Mouse (Mus musculus): ENCODE data around the gene Ubxn7. TPM values are rescaled to one million over a fixed set of nuclear protein-coding genes. Genes with fewer than 3 reads are reported as not detected.

The Ubxn7 gene
- polyA plus RNA-seq, 2 experiments, result 18.6 to 23.7 TPM

DNA sequence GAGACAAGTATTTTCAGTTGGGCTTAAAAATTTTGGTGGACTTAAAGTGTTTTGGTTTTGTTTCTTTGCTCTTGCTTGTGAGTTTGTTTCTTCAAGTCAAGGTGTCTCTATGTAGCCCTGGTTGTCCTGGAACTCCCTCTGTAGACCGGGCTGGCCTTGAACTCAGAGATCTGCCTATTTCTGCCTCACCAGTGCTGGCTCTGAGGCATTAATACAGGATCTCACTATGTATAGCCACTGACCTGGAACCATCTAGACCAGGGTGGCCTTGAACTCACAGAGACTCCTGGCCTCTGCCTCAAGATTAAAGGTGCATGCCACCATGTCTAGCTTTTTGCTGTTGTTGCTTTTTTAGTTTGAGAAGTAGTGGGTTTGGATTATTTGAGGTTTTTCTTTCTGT lies 99.9 kb downstream of the Ubxn7 start:
- H3K9me3 ChIP-seq (ENCODE audit: control insufficient read depth, low read length), result no peaks in the 10 kb centered on the region
- H3K27ac ChIP-seq (replicated peaks; ENCODE audit: low read depth, low read length), result no peak overlapping the region
- TF ChIP-seq POLR2A (IDR thresholded peaks at IDR 0.05; ENCODE audit: borderline replicate concordance, extremely low read depth, insufficient read depth, insufficient read length), result no peak
- peak overlapping the region; percentile 80 for H3K4me2 ChIP-seq (replicated peaks; ENCODE audit: low read depth, low read length, severe bottlenecking)
- no peak for ATAC-seq (ENCODE audit: low FRiP score, low read depth)
- no peak for DNase-seq (ENCODE audit: low spot score)
- no peak overlapping the region for H3K9ac ChIP-seq (ENCODE audit: low read depth, low read length, severe bottlenecking)
- H3K4me1 ChIP-seq (ENCODE audit: control insufficient read depth, insufficient read depth, low read length), result peaks cover 9% of the 10 kb centered on the region
- peak overlapping the region; percentile 86 for H3K4me3 ChIP-seq (replicated peaks; ENCODE audit: low read length)
- H3K27me3 ChIP-seq (ENCODE audit: control insufficient read depth, insufficient read depth, low read length), result no peaks in the 10 kb centered on the region
- 82% methylated on average over 1 of the region's 1 CpGs for WGBS
- no peaks in the 10 kb centered on the region for H3K36me3 ChIP-seq (ENCODE audit: control insufficient read depth, insufficient read depth, low read length)

DNA sequence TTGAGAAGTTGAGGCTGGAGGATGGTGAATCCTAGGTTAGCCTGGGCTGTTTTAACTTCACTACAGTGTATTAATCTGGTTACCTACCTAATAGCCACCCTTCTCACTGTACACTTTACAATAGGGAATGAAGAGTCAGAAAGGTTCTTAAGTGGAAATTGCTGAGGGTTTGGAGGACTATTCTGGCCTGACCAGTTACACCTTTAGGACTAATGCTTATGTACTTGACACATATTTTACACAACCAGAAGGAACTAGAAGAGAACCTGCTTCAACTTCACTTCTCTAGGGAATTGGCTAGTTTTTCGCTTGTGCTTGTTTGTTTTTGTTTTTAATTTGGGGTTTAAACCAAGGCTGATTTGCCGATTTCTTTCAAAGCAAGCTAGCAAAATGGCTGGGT lies 101.1 kb downstream of the Ubxn7 start:
- H3K4me1 ChIP-seq (ENCODE audit: control insufficient read depth, insufficient read depth, low read length), result peaks cover 9% of the 10 kb centered on the region
- TF ChIP-seq POLR2A (IDR thresholded peaks at IDR 0.05; ENCODE audit: borderline replicate concordance, extremely low read depth, insufficient read depth, insufficient read length), result no peak
- ATAC-seq (ENCODE audit: low FRiP score, low read depth) (no peak), DNase-seq (ENCODE audit: low spot score) (no peak)
- no peak overlapping the region for H3K27ac ChIP-seq (replicated peaks; ENCODE audit: low read depth, low read length)
- H3K9me3 ChIP-seq (ENCODE audit: control insufficient read depth, low read length), result no peaks in the 10 kb centered on the region
- no peak overlapping the region for H3K9ac ChIP-seq (ENCODE audit: low read depth, low read length, severe bottlenecking)
- H3K27me3 ChIP-seq (ENCODE audit: control insufficient read depth, insufficient read depth, low read length), result no peaks in the 10 kb centered on the region
- no peaks in the 10 kb centered on the region for H3K36me3 ChIP-seq (ENCODE audit: control insufficient read depth, insufficient read depth, low read length)
- H3K4me2 ChIP-seq (replicated peaks; ENCODE audit: low read depth, low read length, severe bottlenecking), result no peak overlapping the region
- no peak overlapping the region for H3K4me3 ChIP-seq (replicated peaks; ENCODE audit: low read length)
- WGBS, result 84% methylated on average over 2 of the region's 2 CpGs

DNA sequence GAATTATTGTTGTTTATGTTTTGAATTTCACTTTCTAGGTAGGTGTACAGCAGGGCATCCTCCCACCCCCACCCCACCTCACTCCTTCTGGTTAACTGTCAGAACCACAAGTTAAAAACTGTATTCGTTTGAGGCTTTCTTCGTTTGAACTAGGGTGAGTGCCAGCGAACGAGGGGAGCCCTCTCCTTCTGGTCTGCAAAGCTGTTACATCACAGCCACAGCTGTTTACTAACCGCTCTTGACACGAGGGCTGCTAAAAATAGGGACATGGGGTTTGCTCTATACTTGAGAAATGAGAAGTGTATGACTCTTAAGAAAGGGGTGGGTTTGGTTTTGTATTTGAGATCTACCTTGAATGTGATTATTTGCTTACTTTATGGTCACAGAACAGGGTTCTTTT lies 102.0 kb downstream of the Ubxn7 start:
- no peak overlapping the region for H3K4me3 ChIP-seq (replicated peaks; ENCODE audit: low read length)
- no peak for TF ChIP-seq POLR2A (IDR thresholded peaks at IDR 0.05; ENCODE audit: borderline replicate concordance, extremely low read depth, insufficient read depth, insufficient read length)
- ATAC-seq (ENCODE audit: low FRiP score, low read depth) (no peak), DNase-seq (ENCODE audit: low spot score) (no peak)
- no peak overlapping the region for H3K9ac ChIP-seq (ENCODE audit: low read depth, low read length, severe bottlenecking)
- H3K36me3 ChIP-seq (ENCODE audit: control insufficient read depth, insufficient read depth, low read length), result no peaks in the 10 kb centered on the region
- no peaks in the 10 kb centered on the region for H3K27me3 ChIP-seq (ENCODE audit: control insufficient read depth, insufficient read depth, low read length)
- no peak overlapping the region for H3K27ac ChIP-seq (replicated peaks; ENCODE audit: low read depth, low read length)
- 57% methylated on average over 6 of the region's 6 CpGs for WGBS
- H3K9me3 ChIP-seq (ENCODE audit: control insufficient read depth, low read length), result no peaks in the 10 kb centered on the region
- no peak overlapping the region for H3K4me2 ChIP-seq (replicated peaks; ENCODE audit: low read depth, low read length, severe bottlenecking)
- H3K4me1 ChIP-seq (ENCODE audit: control insufficient read depth, insufficient read depth, low read length), result peaks cover 9% of the 10 kb centered on the region

DNA sequence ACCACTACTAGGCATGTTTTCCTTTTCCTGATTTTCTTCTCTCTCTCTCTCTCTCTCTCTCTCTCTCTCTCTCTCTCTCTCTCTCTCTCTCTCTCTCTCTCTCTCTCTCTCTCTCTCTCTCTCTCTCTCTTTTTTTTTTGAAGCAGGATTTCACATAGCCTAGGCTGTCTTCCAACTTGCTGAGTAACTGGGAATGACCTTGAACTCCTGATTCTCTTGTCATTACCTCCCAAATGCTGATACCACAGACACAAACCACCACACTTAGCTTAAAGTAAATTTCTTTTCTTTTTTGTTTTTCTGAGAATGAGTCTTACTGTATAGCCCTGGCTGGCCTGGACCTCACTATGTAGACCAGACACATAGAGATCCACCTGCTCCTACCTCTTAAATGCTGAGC lies 102.6 kb downstream of the Ubxn7 start:
- TF ChIP-seq POLR2A (IDR thresholded peaks at IDR 0.05; ENCODE audit: borderline replicate concordance, extremely low read depth, insufficient read depth, insufficient read length), result no peak
- H3K27ac ChIP-seq (replicated peaks; ENCODE audit: low read depth, low read length), result no peak overlapping the region
- no peak overlapping the region for H3K4me3 ChIP-seq (replicated peaks; ENCODE audit: low read length)
- no peaks in the 10 kb centered on the region for H3K9me3 ChIP-seq (ENCODE audit: control insufficient read depth, low read length)
- H3K4me2 ChIP-seq (replicated peaks; ENCODE audit: low read depth, low read length, severe bottlenecking), result no peak overlapping the region
- DNase-seq (ENCODE audit: low spot score) (no peak), ATAC-seq (ENCODE audit: low FRiP score, low read depth) (no peak)
- H3K9ac ChIP-seq (ENCODE audit: low read depth, low read length, severe bottlenecking), result no peak overlapping the region
- no peaks in the 10 kb centered on the region for H3K36me3 ChIP-seq (ENCODE audit: control insufficient read depth, insufficient read depth, low read length)
- H3K4me1 ChIP-seq (ENCODE audit: control insufficient read depth, insufficient read depth, low read length), result peaks cover 7% of the 10 kb centered on the region
- H3K27me3 ChIP-seq (ENCODE audit: control insufficient read depth, insufficient read depth, low read length), result no peaks in the 10 kb centered on the region

DNA sequence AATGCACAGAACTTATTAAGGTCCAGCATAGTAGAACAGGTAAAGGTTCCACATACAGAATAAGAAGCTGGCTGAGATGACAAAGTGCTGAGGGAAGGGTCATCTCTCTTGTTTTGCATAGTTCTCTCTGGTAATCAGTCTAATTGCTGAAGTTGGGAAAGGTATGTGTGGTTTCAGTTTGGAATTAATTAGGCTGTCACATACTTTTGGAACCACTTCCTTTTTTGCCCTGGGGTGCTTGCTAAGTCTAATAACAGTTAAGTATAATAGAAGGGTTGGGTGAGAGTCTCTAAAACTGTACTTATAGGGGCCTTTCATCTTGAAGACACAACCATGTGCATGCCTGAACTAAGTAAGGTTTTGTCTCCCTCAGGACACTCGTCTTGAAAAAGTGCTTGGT lies 104.6 kb downstream of the Ubxn7 start:
- ATAC-seq (ENCODE audit: low FRiP score, low read depth), result no peak

DNA sequence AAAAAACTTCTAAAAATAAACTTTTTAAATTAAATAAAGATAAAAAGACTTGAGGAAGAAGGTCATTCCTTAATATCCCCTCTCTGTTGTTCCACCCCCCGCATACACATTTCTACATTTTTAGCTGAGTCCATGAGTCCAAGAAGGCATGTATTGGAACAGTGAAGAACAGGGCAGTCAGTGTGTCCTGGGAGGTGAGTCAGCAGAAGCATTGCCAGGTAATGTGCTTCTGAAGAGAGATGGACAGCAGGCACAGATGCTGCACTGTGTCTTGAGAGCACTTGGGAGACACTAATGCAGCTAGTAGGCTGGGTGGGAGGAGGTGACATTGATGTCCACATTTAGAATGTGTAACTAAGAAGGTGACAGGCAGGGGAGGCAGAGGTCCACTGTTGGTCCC lies 105.2 kb downstream of the Ubxn7 start:
- H3K9ac ChIP-seq (ENCODE audit: low read depth, low read length, severe bottlenecking), result no peak overlapping the region
- no peaks in the 10 kb centered on the region for H3K4me1 ChIP-seq (ENCODE audit: control insufficient read depth, insufficient read depth, low read length)
- 0 out of 2 replicates have a peak, but pooled peaks cover 2% of the 10 kb centered on the region for H3K36me3 ChIP-seq (ENCODE audit: control insufficient read depth, insufficient read depth, low read length)
- H3K27ac ChIP-seq (replicated peaks; ENCODE audit: low read depth, low read length), result no peak overlapping the region
- TF ChIP-seq POLR2A (IDR thresholded peaks at IDR 0.05; ENCODE audit: borderline replicate concordance, extremely low read depth, insufficient read depth, insufficient read length), result no peak
- no peak overlapping the region for H3K4me2 ChIP-seq (replicated peaks; ENCODE audit: low read depth, low read length, severe bottlenecking)
- H3K27me3 ChIP-seq (ENCODE audit: control insufficient read depth, insufficient read depth, low read length), result no peaks in the 10 kb centered on the region
- no peak overlapping the region for H3K4me3 ChIP-seq (replicated peaks; ENCODE audit: low read length)
- 90% methylated on average over 1 of the region's 1 CpGs for WGBS
- ATAC-seq (ENCODE audit: low FRiP score, low read depth), result no peak
- H3K9me3 ChIP-seq (ENCODE audit: control insufficient read depth, low read length), result no peaks in the 10 kb centered on the region
- DNase-seq (ENCODE audit: low spot score), result no peak

More for the DNA sequence above, 104.6 kb downstream of the Ubxn7 start:
- no peak for DNase-seq (ENCODE audit: low spot score)
- Histone ChIP-seq H3K4me1 (ENCODE audit: control insufficient read depth, insufficient read depth, low read length) (peaks cover 3% of the 10 kb centered on the region; the same call in 1 of the 2 replicates), H3K4me2 (replicated peaks; ENCODE audit: low read depth, low read length, severe bottlenecking) (no peak overlapping the region), H3K27ac (replicated peaks; ENCODE audit: low read depth, low read length) (no peak overlapping the region), H3K4me3 (replicated peaks; ENCODE audit: low read length) (no peak overlapping the region), H3K9ac (ENCODE audit: low read depth, low read length, severe bottlenecking) (no peak overlapping the region), H3K9me3 (ENCODE audit: control insufficient read depth, low read length) (no peaks in the 10 kb centered on the region), H3K36me3 (ENCODE audit: control insufficient read depth, insufficient read depth, low read length) (0 out of 2 replicates have a peak, but pooled peaks cover 2% of the 10 kb centered on the region), H3K27me3 (ENCODE audit: control insufficient read depth, insufficient read depth, low read length) (no peaks in the 10 kb centered on the region)
- 50% methylated on average over 1 of the region's 1 CpGs for WGBS
- TF ChIP-seq POLR2A (IDR thresholded peaks at IDR 0.05; ENCODE audit: borderline replicate concordance, extremely low read depth, insufficient read depth, insufficient read length), result no peak

Measured in limb, embryonic 14.5 days (tissue).